Mouse (Mus musculus) kidney, embryonic 14.5 days (tissue): ENCODE results near the gene Itgad. TPM values are rescaled to one million over a fixed set of nuclear protein-coding genes. Genes with fewer than 3 reads are reported as not detected.

Experiments
- ATAC-seq: fragments of 200-750 bp; cut with Nextera tagmentation; 2 replicates; pipeline ENCODE4 v1.8.0; 2017; ENCODE audit warnings: moderate number of reproducible peaks, mild to moderate bottlenecking, moderate TSS enrichment, moderate library complexity; ENCODE audit not compliant: low FRiP score, low TSS enrichment
- H3K27ac ChIP-seq: fragments of 300-500 bp; sonication (generic); 2 replicates; pipeline ENCODE4 v1.5.1; 2014; ENCODE audit warnings: low read depth, mild to moderate bottlenecking, low read length, moderate library complexity, mixed read lengths
- H3K27me3 ChIP-seq: fragments of 300-500 bp; sonication (generic); 2 replicates; pipeline ENCODE4 v1.6.1; 2014; ENCODE audit warnings: mild to moderate bottlenecking, low read length; ENCODE audit not compliant: control insufficient read depth, insufficient read depth
- H3K36me3 ChIP-seq: fragments of 300-500 bp; sonication (generic); 2 replicates; pipeline ENCODE4 v1.6.1; 2014; ENCODE audit warnings: low read length, mixed read lengths; ENCODE audit not compliant: control insufficient read depth, insufficient read depth
- H3K4me1 ChIP-seq: fragments of 300-500 bp; sonication (generic); 2 replicates; pipeline ENCODE4 v1.6.1; 2014; ENCODE audit warnings: low read length, mixed read lengths; ENCODE audit not compliant: control insufficient read depth, insufficient read depth
- H3K4me2 ChIP-seq: fragments of 300-500 bp; sonication (generic); replicated peaks from 2 replicates; pipeline ENCODE4 v1.6.1; 2014; ENCODE audit warnings: low read depth, mild to moderate bottlenecking, low read length
- H3K4me3 ChIP-seq: fragments of 300-500 bp; sonication (generic); 2 replicates; pipeline ENCODE4 v1.5.1; 2014; ENCODE audit warnings: mild to moderate bottlenecking, low read length
- H3K9ac ChIP-seq: fragments of 300-500 bp; sonication (generic); 2 replicates; pipeline ENCODE4 v1.6.1; 2014; ENCODE audit warnings: low read depth, mild to moderate bottlenecking, low read length, moderate library complexity
- H3K9me3 ChIP-seq: fragments of 300-500 bp; sonication (generic); 2 replicates; pipeline ENCODE4 v1.6.1; 2016; ENCODE audit warnings: low read length; ENCODE audit not compliant: control insufficient read depth
- WGBS: fragments of 180-500 bp; shearing (Covaris S2); extraction: QIAGEN DNeasy Blood & Tissue Kit; methylation state at CpG from one replicate; pipeline ENCODE4 v1.1.7; 2014; 5-methylcytosine and 5-hydroxymethylcytosine counted together
- polyA plus RNA-seq: library from polyadenylated mRNA; unstranded; fragments of >200 nt; fragmentation: Nextera tagmentation; extraction: Ambion mirVana; gene quantifications from 2 replicates; pipeline ENCODE4 v1.2.1, GENCODE M21; 2014

Gene Itgad
- polyA plus RNA-seq: not detected in 2 replicates

DNA sequence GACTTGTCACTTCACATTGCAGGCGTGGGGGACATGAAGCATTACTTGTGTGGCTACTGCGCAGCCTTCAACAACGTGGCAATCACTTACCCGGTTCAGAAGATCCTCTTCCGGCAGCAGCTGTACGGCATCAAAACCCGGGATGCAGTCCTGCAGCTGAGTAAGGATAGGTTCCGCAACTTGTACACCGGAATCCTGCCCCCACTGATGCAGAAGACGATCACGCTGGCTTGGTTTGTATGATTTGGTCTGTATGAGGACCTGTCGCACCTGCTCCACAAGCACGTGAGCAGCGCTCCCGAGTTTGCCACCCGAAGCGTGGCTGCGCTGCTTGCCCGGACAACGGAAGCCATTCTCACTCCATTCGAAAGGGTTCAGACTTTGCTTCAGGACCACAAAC is at the start of gene Itgad:
Gene Itgad, plus strand, starts transcription at position 301 of the 400 bp plus-strand sequence.
- Histone ChIP-seq H3K9me3 (no peaks in the 10 kb centered on the region), H3K4me2 (no peak within 1 kb of the TSS), H3K36me3 (no peaks in the 10 kb centered on the region), H3K27ac (no peak within 1 kb of the TSS), H3K4me3 (no peak within 1 kb of the TSS), H3K9ac (no peak within 1 kb of the TSS), H3K4me1 (no peaks in the 10 kb centered on the region), H3K27me3 (no peaks in the 10 kb centered on the region)
- WGBS: 90% methylated on average over 21 of the region's 21 CpGs
- no peak for ATAC-seq

- H3K4me2 ChIP-seq: no peak overlapping the region
- no peaks in the 10 kb centered on the region for H3K4me1 ChIP-seq
- no peaks in the 10 kb centered on the region for H3K36me3 ChIP-seq
- no peak overlapping the region for H3K27ac ChIP-seq
- ATAC-seq: no peak
- H3K27me3 ChIP-seq: peaks cover 2% of the 10 kb centered on the region; the same call in 1 of the 2 replicates
- no peak overlapping the region for H3K9ac ChIP-seq
- H3K4me3 ChIP-seq: no peak overlapping the region
- 70% methylated on average over 4 of the region's 4 CpGs for WGBS
- no peaks in the 10 kb centered on the region for H3K9me3 ChIP-seq
These were observed 48.9 kb upstream of the Itgad start for GRCm38 (mm10) chr7:128105246-128105645.

GRCm38 (mm10) chr7:128107462-128107861 is 46.7 kb upstream of the Itgad start:
- 90% methylated on average over 7 of the region's 7 CpGs for WGBS
- Histone ChIP-seq H3K27me3 (peaks cover 2% of the 10 kb centered on the region; the same call in 1 of the 2 replicates), H3K36me3 (no peaks in the 10 kb centered on the region), H3K9me3 (no peaks in the 10 kb centered on the region), H3K4me1 (no peaks in the 10 kb centered on the region), H3K9ac (no peak overlapping the region), H3K27ac (no peak overlapping the region), H3K4me2 (no peak overlapping the region), H3K4me3 (no peak overlapping the region)
- no peak for ATAC-seq

GRCm38 (mm10) chr7:128110314-128110713 is 43.9 kb upstream of the Itgad start:
- no peaks in the 10 kb centered on the region for H3K27me3 ChIP-seq
- H3K4me2 ChIP-seq: no peak overlapping the region
- no peak overlapping the region for H3K27ac ChIP-seq
- no peaks in the 10 kb centered on the region for H3K4me1 ChIP-seq
- WGBS: 73% methylated on average over 2 of the region's 2 CpGs
- H3K4me3 ChIP-seq: no peak overlapping the region
- ATAC-seq: no peak
- no peaks in the 10 kb centered on the region for H3K9me3 ChIP-seq
- no peaks in the 10 kb centered on the region for H3K36me3 ChIP-seq
- no peak overlapping the region for H3K9ac ChIP-seq

DNA sequence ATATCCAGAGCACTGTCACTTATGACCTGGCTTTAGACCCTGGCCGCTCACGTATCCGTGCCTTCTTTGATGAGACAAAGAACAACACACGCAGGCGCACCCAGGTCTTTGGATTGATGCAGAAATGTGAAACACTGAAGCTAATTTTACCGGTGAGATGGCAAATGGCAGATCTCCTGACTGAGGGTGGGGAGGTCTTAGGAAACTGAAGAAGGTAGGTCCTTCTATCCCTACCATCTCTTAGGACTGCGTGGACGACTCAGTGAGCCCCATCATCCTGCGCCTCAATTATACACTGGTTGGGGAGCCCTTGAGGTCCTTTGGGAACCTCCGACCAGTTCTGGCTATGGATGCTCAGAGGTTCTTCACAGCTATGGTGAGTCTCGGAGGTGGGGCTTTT is 42.0 kb upstream of the Itgad start:
- 88% methylated on average over 11 of the region's 11 CpGs for WGBS
- H3K4me2 ChIP-seq: no peak overlapping the region
- no peak for ATAC-seq

DNA sequence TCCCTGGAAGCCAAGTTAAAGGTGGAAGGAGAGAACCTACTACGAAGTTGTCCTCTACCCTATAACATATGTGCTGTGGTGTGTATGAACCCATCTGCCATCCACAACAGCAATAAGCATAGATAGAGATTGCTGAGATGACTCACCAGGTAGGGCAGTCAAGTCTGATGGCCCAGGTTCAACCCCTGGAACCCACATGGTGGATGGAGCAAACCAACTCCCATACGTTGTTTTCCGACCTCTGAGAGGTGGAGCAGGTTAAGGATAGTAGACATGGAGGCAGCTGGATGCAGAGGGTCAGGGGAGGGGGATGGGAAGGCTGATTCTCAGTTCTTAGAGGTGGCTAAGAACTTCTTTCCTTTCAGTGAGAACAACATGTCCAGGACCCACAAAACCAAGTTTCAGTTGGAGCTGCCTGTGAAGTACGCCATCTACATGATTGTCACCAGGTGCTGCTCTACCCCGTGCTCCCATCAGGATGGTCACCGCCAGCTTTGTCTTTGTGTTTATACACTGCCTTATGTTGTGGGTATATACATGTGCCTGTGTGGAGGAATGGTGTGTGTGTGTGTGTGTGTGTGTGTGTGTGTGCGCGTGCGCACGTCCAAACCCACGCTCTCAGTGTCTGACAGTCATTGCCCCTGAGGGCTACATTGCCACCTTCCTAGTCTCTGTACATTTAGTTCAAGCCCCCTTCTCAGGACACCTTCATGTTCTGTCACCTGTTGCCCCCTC is 39.6 kb upstream of the Itgad start:
- H3K4me3 ChIP-seq: no peak overlapping the region
- no peak overlapping the region for H3K27ac ChIP-seq
- no peak overlapping the region for H3K4me2 ChIP-seq
- no peak for ATAC-seq
- no peaks in the 10 kb centered on the region for H3K36me3 ChIP-seq
- no peak overlapping the region for H3K9ac ChIP-seq
- H3K4me1 ChIP-seq: no peaks in the 10 kb centered on the region
- H3K27me3 ChIP-seq: no peaks in the 10 kb centered on the region
- 95% methylated on average over 11 of the region's 11 CpGs for WGBS
- H3K9me3 ChIP-seq: no peaks in the 10 kb centered on the region

More for the DNA sequence above, 42.0 kb upstream of the Itgad start:
- H3K9me3 ChIP-seq: no peaks in the 10 kb centered on the region
- H3K9ac ChIP-seq: no peak overlapping the region
- no peaks in the 10 kb centered on the region for H3K4me1 ChIP-seq
- no peaks in the 10 kb centered on the region for H3K36me3 ChIP-seq
- H3K27me3 ChIP-seq: no peaks in the 10 kb centered on the region
- no peak overlapping the region for H3K4me3 ChIP-seq
- no peak overlapping the region for H3K27ac ChIP-seq

- H3K27ac ChIP-seq: no peak overlapping the region
- no peak overlapping the region for H3K4me2 ChIP-seq
- no peak overlapping the region for H3K9ac ChIP-seq
- no peaks in the 10 kb centered on the region for H3K4me1 ChIP-seq
- 81% methylated on average over 5 of the region's 5 CpGs for WGBS
- H3K27me3 ChIP-seq: no peaks in the 10 kb centered on the region
- no peaks in the 10 kb centered on the region for H3K9me3 ChIP-seq
- H3K36me3 ChIP-seq: no peaks in the 10 kb centered on the region
- ATAC-seq: no peak
- no peak overlapping the region for H3K4me3 ChIP-seq
These were observed 38.8 kb upstream of the Itgad start for GRCm38 (mm10) chr7:128115211-128115958.

GRCm38 (mm10) chr7:128116396-128116795 is 37.8 kb upstream of the Itgad start:
- H3K27me3 ChIP-seq: no peaks in the 10 kb centered on the region
- no peaks in the 10 kb centered on the region for H3K9me3 ChIP-seq
- H3K4me1 ChIP-seq: no peaks in the 10 kb centered on the region
- no peak overlapping the region for H3K9ac ChIP-seq
- no peak overlapping the region for H3K4me2 ChIP-seq
- no peak for ATAC-seq
- 88% methylated on average over 5 of the region's 5 CpGs for WGBS
- H3K4me3 ChIP-seq: no peak overlapping the region
- H3K27ac ChIP-seq: no peak overlapping the region
- H3K36me3 ChIP-seq: no peaks in the 10 kb centered on the region
